Mouse (Mus musculus): ENCODE results near the gene Zfp655. TPM values are rescaled to one million over a fixed set of nuclear protein-coding genes. Genes with fewer than 3 reads are reported as not detected.

Zfp655 gene
- 30.6 and 37.8 TPM in 2 replicates for polyA plus RNA-seq (2015; fragmentation: Nextera tagmentation; extraction: Ambion mirVana)

- Histone ChIP-seq H3K27ac (peak within 1 kb of the TSS; percentile 96), H3K36me3 (ENCODE audit: insufficient read depth, low read length) (peaks cover 21% of the 10 kb centered on the region), H3K27me3 (ENCODE audit: insufficient read depth, low read length) (no peaks in the 10 kb centered on the region), H3K4me1 (replicated peaks; ENCODE audit: insufficient read depth, low read length) (no peaks in the 10 kb centered on the region; the same call in 1 of the 2 replicates), H3K9ac (ENCODE audit: low read depth, low read length) (peak within 1 kb of the TSS; percentile 96), H3K4me2 (ENCODE audit: low read length) (peak within 1 kb of the TSS; percentile 77), H3K9me3 (replicated peaks; ENCODE audit: low read length) (no peaks in the 10 kb centered on the region), H3K4me3 (replicated peaks; ENCODE audit: low read depth, low read length) (peak within 1 kb of the TSS; percentile 98)
- DNase-seq (ENCODE audit: low spot score), result peak; percentile 96
- ATAC-seq (replicated peaks; ENCODE audit: low FRiP score, low read depth), result peak; percentile 97
- WGBS, result under 1% methylated on average over 42 of the region's 42 CpGs
- TF ChIP-seq CTCF (IDR thresholded peaks at IDR 0.05; ENCODE audit: low read depth), result no peak
Measured at GRCm38 (mm10) chr5:145231367-145231871, at the start of gene Zfp655. Zfp655 (plus strand) TSS chr5:145231715.

DNA sequence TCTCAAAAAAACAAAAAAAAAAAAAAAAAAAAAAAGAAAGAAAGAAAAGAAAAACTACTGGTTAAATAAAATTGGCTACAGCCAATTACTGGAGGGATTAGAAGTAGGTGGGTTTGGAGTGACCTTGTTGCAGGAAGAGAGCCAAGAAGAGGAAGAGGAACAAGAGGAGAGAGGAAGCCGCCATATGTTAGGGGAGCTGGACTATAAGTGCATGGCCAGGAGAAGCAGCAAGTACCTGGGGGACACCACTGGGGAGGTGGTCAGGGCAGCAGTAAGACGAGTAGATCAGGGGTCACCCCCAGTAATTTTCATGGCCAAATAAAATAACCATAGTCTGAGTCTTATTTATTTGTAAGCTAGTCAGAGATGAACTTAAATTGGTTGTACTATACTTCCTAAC, 46.3 kb upstream of the Zfp655 start:
- DNase-seq (ENCODE audit: low spot score) (no peak), ATAC-seq (replicated peaks; ENCODE audit: low FRiP score, low read depth) (no peak)
- H3K4me3 ChIP-seq (replicated peaks; ENCODE audit: low read depth, low read length), result no peak overlapping the region
- no peak overlapping the region for H3K9ac ChIP-seq (ENCODE audit: low read depth, low read length)
- H3K27ac ChIP-seq, result no peak overlapping the region
- peaks cover 63% of the 10 kb centered on the region for H3K36me3 ChIP-seq (ENCODE audit: insufficient read depth, low read length)
- H3K4me2 ChIP-seq (ENCODE audit: low read length), result no peak overlapping the region
- peaks cover 7% of the 10 kb centered on the region; the same call in 1 of the 2 replicates for H3K4me1 ChIP-seq (replicated peaks; ENCODE audit: insufficient read depth, low read length)
- no peaks in the 10 kb centered on the region for H3K9me3 ChIP-seq (replicated peaks; ENCODE audit: low read length)
- WGBS, result 83% methylated on average over 2 of the region's 2 CpGs
- no peaks in the 10 kb centered on the region for H3K27me3 ChIP-seq (ENCODE audit: insufficient read depth, low read length)
- no peak for TF ChIP-seq CTCF (IDR thresholded peaks at IDR 0.05; ENCODE audit: low read depth)

GRCm38 (mm10) chr5:145189416-145189815, 42.1 kb upstream of the Zfp655 start:
- no peak overlapping the region for H3K27ac ChIP-seq
- peaks cover 25% of the 10 kb centered on the region for H3K36me3 ChIP-seq (ENCODE audit: insufficient read depth, low read length)
- H3K4me1 ChIP-seq (replicated peaks; ENCODE audit: insufficient read depth, low read length), result peaks cover 10% of the 10 kb centered on the region; the same call in 1 of the 2 replicates
- H3K9me3 ChIP-seq (replicated peaks; ENCODE audit: low read length), result no peaks in the 10 kb centered on the region
- no peak overlapping the region for H3K9ac ChIP-seq (ENCODE audit: low read depth, low read length)
- DNase-seq (ENCODE audit: low spot score) (no peak), ATAC-seq (replicated peaks; ENCODE audit: low FRiP score, low read depth) (no peak)
- no peak overlapping the region; the same call in 1 of the 2 replicates for H3K4me2 ChIP-seq (ENCODE audit: low read length)
- no peak for TF ChIP-seq CTCF (IDR thresholded peaks at IDR 0.05; ENCODE audit: low read depth)
- WGBS, result 93% methylated on average over 6 of the region's 6 CpGs
- no peaks in the 10 kb centered on the region for H3K27me3 ChIP-seq (ENCODE audit: insufficient read depth, low read length)
- H3K4me3 ChIP-seq (replicated peaks; ENCODE audit: low read depth, low read length), result no peak overlapping the region

DNA sequence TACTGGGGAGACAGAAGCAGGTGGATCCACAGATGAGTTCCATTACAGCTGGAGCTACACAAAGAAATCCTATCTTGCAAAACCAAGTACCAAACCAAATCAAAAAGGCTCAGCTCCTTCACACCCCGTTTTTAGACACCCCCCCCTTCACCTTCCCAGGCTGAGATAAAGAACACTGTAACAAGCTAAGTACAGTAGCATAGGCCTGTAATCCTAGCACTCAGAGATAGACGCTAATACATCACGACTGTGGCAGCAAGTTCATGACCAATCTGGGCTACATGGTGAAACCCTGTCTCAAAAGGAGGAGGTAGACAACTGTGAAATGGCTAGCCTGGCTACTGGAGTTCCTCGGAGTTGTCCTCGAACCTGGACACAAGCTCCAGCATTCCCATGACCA, 41.1 kb upstream of the Zfp655 start:
- H3K4me2 ChIP-seq (ENCODE audit: low read length), result peak overlapping the region; percentile 69
- WGBS, result 33% methylated on average over 5 of the region's 5 CpGs
- H3K9ac ChIP-seq (ENCODE audit: low read depth, low read length), result peak overlapping the region; percentile 86
- peaks cover 10% of the 10 kb centered on the region; the same call in 1 of the 2 replicates for H3K4me1 ChIP-seq (replicated peaks; ENCODE audit: insufficient read depth, low read length)
- peak overlapping the region; percentile 57 for H3K4me3 ChIP-seq (replicated peaks; ENCODE audit: low read depth, low read length)
- H3K9me3 ChIP-seq (replicated peaks; ENCODE audit: low read length), result no peaks in the 10 kb centered on the region
- ATAC-seq (replicated peaks; ENCODE audit: low FRiP score, low read depth) (no peak), DNase-seq (ENCODE audit: low spot score) (no peak)
- H3K36me3 ChIP-seq (ENCODE audit: insufficient read depth, low read length), result peaks cover 19% of the 10 kb centered on the region
- H3K27ac ChIP-seq, result peak overlapping the region; percentile 91; the same call in 1 of the 2 replicates
- no peaks in the 10 kb centered on the region for H3K27me3 ChIP-seq (ENCODE audit: insufficient read depth, low read length)
- no peak for TF ChIP-seq CTCF (IDR thresholded peaks at IDR 0.05; ENCODE audit: low read depth)

DNA sequence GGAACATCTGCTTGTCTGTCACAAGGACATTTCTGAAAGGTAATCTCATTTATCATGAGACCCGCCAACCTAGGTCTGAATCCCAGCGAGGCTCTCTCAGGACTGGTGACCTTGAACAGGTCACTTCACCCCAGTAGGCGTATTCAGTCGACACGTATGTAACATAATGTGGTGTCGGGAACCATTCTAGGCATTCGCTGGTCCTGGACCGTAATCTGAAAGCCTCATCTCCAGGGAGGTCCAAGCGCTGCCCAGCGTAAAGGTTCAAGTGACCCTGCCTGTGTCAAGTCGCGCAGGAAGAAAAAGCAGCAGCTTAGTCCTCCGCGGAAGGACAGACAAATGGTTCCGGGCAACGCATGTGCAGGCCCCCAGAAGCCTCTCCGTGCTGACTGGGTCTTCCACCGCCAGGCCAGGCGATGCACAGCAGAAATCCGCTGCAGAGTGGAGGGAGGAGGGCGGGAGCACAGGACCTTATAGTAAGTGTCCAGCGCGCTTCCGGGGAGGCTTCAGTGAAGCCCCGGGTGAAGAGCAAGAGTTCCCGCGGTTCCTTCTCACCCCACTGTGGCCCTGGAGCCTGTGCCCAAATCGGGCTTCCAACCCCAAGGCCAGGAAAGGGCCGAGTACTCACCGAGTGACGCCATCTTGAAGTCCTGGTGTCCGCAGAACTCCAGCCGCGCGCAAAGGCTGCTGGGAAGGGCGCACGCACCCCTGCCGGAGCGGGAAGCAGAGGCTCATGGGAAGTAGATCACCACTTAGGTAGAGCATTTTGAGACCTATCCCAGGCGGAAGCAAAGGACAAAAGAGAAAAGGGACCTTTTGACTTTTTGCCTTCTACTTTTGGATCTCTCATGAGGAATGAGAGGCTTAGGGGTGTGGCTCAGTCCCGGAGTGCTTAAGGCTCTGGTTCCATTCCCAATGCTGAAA, 40.4 kb upstream of the Zfp655 start:
- DNase-seq (ENCODE audit: low spot score), result peak; percentile 95
- peak; percentile 89 for ATAC-seq (replicated peaks; ENCODE audit: low FRiP score, low read depth)
- H3K36me3 ChIP-seq (ENCODE audit: insufficient read depth, low read length), result peaks cover 20% of the 10 kb centered on the region
- H3K4me1 ChIP-seq (replicated peaks; ENCODE audit: insufficient read depth, low read length), result peaks cover 10% of the 10 kb centered on the region; the same call in 1 of the 2 replicates
- under 1% methylated on average over 41 of the region's 41 CpGs for WGBS
- peak overlapping the region; percentile 57 for H3K4me3 ChIP-seq (replicated peaks; ENCODE audit: low read depth, low read length)
- peak overlapping the region; percentile 86 for H3K9ac ChIP-seq (ENCODE audit: low read depth, low read length)
- TF ChIP-seq CTCF (IDR thresholded peaks at IDR 0.05; ENCODE audit: low read depth), result no peak
- peak overlapping the region; percentile 69 for H3K4me2 ChIP-seq (ENCODE audit: low read length)
- H3K9me3 ChIP-seq (replicated peaks; ENCODE audit: low read length), result no peaks in the 10 kb centered on the region
- H3K27me3 ChIP-seq (ENCODE audit: insufficient read depth, low read length), result no peaks in the 10 kb centered on the region
- H3K27ac ChIP-seq, result peak overlapping the region; percentile 91

DNA sequence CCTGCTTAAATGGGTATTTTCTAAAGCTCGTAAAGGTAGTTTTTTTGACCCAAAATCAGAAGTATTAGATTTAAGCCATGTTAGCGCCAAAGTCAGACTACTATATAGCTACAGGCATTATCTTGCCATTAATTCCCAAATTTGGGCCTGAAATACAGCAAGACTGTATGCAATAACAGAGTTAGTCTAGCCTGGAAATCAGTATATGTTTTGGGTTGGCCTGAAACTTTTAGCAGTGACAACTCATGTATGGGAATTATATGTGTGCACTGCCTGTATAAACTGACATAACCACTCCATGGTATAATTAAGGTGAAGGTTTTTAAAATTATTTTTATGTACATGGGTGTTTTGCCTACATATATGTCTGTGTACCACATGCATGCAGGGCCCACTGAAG, 39.6 kb upstream of the Zfp655 start, which contains the start of gene Atp5j2:
Gene Atp5j2, minus strand, starts transcription at position 101 of the 400 bp plus-strand sequence.
- H3K4me2 ChIP-seq (ENCODE audit: low read length), result peak within 1 kb of the TSS; percentile 69
- H3K4me1 ChIP-seq (replicated peaks; ENCODE audit: insufficient read depth, low read length), result peaks cover 10% of the 10 kb centered on the region; the same call in 1 of the 2 replicates
- no peaks in the 10 kb centered on the region for H3K9me3 ChIP-seq (replicated peaks; ENCODE audit: low read length)
- H3K9ac ChIP-seq (ENCODE audit: low read depth, low read length), result peak within 1 kb of the TSS; percentile 86
- DNase-seq (ENCODE audit: low spot score) (no peak), ATAC-seq (replicated peaks; ENCODE audit: low FRiP score, low read depth) (no peak)
- no peaks in the 10 kb centered on the region for H3K27me3 ChIP-seq (ENCODE audit: insufficient read depth, low read length)
- H3K4me3 ChIP-seq (replicated peaks; ENCODE audit: low read depth, low read length), result peak within 1 kb of the TSS; percentile 57
- 91% methylated on average over 2 of the region's 2 CpGs for WGBS
- H3K27ac ChIP-seq, result peak within 1 kb of the TSS; percentile 91
- H3K36me3 ChIP-seq (ENCODE audit: insufficient read depth, low read length), result peaks cover 17% of the 10 kb centered on the region; the same call in 1 of the 2 replicates
- no peak for TF ChIP-seq CTCF (IDR thresholded peaks at IDR 0.05; ENCODE audit: low read depth)

All from kidney, postnatal 0 days (tissue).